Mouse (Mus musculus): ENCODE data around the gene Wrnip1.

Gene Wrnip1

DNA sequence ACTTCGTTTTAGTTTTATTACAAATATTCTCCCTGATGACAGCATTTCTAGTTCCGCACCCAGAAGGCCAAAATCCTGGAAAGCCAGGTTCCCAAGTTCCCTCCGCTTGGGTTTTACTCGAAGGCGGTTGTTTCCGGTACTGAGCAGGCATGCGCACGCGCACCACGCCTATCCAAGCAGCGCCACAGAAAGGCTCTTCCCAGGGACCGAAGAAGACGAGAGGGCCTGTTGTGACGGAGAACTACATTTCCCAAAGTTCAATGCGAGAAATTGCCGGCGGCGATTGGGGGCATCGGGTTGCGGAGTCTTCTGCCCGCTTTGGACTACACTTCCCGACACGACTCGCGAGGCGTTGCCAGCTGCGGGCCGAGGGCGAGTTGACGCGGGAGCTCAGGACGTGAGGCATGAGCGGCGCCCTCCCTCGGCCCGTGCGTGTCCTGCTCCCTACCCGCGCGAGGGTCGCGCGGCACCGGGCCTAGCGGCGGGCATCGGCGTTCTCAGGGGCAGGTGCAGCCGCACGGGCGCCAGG is at the start of gene Wrnip1:
TSS of gene Wrnip1 (plus strand) at position 346 of the 529 bp plus-strand sequence.
- peak; percentile 98 for DNase-seq (ENCODE audit: low read depth, low spot score)

DNA sequence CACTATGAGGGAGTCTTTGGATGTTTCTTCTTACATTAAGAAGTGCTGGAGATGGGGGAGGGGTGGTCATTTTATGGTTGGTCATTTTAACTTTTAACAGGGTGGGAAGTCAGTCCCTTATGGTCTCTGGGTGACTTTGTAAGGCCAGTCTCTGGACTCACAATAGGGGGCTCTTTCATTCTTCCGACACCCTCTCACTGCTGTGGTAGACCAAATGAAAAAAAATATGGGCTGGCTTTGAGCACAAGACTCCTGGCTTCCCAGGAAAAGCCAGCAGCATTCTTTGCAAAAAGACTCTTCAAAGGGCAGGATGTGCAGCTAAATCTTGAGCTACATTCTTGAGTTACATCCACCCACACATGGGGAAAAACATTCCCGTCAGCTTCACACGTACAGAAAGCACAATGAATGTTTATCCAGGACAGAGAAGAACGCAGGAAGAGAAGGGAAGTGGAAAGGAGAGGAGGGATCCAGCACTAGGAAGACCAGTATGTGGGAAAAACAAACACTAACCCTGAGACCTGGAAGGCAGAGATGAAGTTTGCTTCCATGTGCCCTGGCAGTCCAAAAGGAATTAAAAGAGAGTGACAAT is 49.7 kb upstream of the Wrnip1 start:
- no peak for DNase-seq (ENCODE audit: low read depth, low spot score)

DNA sequence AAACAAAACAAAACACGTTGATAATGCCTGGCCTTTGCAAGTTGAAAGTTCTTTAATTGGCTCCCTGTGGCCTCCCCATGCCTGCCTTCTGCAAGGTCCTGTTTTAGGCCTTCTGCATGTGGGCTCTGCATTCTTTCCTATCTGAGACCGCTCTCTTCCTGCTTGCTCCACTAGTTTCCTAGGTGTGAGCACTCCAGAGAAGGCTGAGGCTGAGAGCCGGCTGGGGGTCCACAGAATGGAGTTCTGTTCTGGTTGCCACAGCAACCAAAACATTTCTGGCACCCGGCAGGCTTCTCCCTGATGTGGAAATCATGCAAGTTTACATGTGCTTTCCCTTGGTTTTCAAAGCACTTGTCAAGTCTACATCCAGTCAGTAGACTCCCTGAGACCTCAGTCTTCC is 42.8 kb upstream of the Wrnip1 start:
- DNase-seq (ENCODE audit: low read depth, low spot score) = no peak

DNA sequence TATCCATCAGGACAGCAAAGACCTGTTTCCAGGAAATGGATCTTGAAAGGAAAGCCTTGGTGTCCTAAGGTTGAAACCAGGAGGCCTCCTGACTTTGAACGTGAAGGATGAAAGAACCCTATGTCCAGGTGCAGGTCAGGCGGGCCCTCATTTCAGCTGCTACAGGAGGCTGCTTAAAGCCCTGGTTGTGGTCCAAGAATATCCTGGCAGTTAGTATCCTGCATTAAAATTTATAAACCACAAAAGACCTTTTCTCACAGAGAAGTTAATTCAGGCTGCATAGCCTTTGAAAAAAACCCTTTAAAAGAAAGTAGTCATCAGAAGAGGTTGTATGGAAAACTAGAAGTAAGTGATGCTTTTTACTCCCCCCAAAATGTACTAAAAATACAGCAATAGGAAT is 41.0 kb upstream of the Wrnip1 start:
- DNase-seq (ENCODE audit: low read depth, low spot score) = no peak

DNA sequence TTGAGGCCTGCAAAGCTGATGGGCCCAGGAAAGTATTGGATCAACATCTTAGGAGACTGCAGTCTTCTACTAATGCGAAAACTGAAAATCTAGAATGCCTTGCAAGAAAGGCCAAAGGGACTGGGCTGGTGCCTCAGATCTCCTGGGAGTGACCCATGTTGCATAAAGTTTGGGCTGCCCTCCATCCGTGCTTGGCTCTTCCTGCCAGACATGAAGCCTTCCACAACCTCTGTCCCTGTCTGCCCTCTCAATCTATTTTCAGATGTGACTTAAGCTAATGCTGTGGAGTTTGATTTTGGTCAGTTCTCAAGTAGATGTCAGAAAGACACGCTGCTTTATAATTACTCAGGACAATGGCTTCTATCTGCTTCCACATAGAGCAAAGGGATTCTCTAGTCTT is 38.7 kb upstream of the Wrnip1 start:
- DNase-seq (ENCODE audit: low read depth, low spot score) = no peak

DNA sequence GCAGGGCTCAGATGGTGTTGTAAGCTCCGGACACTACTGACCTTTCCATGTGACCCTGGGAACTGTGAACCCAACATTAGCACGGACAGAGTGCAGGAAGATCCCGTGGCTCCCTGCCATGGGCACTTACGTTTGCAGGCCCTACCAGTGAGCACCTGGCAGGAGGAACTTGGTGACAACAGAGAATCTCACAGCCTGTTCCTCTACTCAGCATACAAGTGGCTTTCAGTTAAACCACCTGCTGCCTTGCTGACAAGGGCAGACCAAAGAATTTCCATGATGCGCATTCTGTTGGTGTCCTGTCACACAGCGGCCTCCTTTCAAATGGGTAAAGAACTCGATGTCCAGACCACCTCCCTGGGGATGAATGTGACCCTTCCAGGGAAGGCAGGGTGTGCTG is 37.4 kb upstream of the Wrnip1 start:
- DNase-seq (ENCODE audit: low read depth, low spot score) = no peak

DNA sequence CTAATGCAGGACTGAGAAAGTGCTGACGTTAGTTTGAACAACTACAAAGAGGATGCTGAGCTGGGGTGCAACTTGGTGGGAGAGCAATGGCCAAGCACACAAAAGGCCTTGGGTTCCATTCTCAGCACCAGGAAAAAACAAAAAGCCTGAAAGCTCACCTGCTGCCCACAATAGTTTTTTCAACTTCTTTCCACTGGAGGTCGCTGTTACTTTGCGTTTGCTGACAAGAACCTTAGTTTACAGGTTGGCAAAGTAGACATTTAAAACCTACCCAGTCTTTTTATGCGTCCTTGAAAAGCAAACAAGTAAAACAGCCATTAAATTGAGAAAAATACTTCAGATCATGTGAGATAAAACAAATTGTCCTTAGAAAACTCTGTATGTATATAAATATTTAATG is 33.7 kb upstream of the Wrnip1 start:
- no peak for DNase-seq (ENCODE audit: low read depth, low spot score)

DNA sequence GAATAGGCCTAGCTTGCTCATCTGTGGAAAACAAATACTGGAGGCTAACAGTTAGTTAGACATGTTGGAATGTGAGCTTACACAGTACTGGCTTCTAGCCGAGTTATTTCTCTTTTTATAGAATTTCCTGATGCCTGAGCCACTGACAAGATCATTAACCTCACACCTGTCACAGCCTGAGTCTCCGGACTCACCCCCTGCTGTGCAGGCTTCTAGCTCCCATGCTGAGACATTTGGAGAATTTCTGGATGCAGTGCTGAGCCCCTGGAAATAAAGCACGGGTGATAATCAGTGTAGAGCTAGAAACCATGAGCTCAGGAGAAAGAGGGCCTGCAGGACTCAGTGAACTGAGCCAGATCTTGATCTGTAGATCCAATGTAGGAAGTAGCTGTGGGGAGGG is 31.9 kb upstream of the Wrnip1 start:
- no peak for DNase-seq (ENCODE audit: low read depth, low spot score)

DNA sequence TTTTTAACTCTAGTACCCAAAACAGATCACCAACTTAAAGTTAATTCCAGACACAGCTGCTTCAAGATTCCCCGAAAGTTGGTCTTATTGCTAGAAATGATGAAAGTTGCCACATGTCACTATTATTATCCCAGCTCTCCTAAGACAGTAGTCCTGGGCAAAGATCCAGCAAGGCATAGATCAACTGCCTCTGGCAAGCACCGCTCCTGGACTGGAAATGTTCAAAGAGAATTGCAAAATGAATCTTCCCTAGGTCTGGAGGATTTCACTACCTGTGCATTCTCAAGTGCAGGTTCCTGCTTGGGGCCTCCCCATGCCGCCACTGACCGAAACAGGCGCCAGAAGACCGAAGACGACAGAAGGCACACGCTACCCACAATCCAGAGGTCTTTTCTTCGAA is 25.9 kb upstream of the Wrnip1 start:
- DNase-seq (ENCODE audit: low read depth, low spot score) = no peak

DNA sequence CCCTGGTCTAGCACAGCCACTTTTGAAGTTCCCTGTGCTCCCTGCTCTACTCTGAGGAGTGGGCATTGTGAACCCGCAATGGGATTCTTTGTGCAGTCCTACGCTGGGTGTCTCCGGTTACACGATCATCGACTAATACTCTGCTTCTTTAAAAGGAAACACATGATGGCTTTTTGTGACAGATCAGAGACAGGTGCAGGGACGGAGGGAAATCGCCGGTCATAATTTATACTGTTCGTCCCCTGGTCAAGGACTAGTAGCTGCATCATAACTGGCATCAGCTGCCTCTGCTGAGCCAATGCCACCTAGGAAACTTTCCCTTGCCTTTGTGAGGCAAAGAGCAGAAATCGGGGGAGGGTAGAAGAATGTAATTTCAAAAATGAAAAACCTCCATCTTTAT is 25.5 kb upstream of the Wrnip1 start:
- no peak for DNase-seq (ENCODE audit: low read depth, low spot score)

DNA sequence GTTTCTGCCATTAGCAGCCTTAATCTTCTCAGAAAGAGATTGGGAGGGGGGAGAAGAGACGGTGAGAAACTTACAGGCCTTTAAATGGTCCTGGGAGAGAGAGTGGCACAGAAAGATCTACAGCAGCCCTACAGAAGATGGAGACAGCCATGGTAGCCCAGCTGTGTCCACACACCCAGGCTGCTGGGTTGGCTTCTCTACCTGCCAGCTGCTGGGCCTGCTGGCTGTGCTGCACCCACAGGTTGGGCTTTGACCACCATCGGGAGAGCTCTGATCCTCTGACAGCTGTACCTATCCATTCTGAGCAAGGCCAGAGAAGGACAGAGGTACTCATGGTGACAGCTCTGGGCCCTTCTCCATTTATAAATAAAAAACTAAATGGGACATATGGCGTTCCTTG is 23.0 kb upstream of the Wrnip1 start:
- no peak for DNase-seq (ENCODE audit: low read depth, low spot score)

DNA sequence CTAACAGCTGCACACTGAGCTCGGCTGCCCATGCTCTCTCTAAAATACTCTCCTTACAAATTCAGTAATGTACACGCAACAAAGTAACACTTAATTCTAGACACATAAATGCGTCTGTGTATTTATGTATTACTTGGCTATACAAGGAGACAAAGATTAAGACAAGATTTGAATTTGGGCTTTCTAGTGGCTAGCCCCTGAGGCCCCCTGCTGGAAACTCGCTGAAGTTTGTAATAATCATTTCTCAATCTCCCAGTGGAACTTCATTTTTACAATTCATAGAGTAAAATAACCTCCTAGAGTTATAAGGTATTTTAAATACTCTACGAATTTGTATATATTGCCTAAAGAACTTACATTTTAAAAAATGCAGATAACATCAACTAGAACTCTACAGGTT is 18.8 kb upstream of the Wrnip1 start:
- no peak for DNase-seq (ENCODE audit: low read depth, low spot score)

DNA sequence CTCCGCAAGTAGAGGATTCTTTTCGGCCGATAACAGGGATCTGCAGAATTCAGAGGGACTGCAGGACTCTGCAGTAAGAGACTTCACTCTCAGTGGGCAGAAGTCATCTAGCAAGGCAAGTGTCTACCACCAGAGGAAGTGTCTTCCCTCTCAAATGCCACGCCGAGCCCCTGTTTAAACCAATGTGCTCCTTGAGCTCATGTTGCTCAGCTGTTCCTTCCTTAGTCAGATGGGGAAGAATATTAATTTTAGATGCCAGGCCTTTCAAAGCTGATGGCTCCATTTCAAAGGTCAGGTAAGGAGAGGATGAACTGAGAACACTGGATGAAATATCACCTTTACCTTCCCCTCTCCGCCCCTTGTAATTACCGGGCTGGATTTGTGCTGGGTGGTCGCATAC is 18.0 kb upstream of the Wrnip1 start, which contains the start of gene Mylk4:
TSS of gene Mylk4 (minus strand) at position 139 of the 400 bp plus-strand sequence.
- no peak for DNase-seq (ENCODE audit: low read depth, low spot score)

DNA sequence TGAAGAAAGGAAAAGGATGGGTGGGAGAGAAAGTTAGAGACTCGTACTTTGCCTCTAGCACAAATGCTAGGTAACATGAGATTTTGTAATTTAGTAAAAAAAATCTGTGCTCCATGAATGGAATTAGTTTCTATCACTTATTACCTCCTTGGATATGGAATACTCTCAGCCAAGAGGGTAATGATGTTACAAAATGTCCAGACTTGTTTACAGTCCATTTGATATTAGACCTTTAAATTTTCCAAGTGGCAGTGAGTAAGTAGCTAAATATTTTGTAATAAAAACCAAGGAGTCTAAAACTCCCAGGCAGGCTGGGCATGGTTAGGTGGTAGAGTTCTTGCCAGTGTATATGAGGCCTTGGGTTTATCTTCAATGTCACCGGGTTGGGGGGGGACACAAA is 14.3 kb upstream of the Wrnip1 start:
- no peak for DNase-seq (ENCODE audit: low read depth, low spot score)

DNA sequence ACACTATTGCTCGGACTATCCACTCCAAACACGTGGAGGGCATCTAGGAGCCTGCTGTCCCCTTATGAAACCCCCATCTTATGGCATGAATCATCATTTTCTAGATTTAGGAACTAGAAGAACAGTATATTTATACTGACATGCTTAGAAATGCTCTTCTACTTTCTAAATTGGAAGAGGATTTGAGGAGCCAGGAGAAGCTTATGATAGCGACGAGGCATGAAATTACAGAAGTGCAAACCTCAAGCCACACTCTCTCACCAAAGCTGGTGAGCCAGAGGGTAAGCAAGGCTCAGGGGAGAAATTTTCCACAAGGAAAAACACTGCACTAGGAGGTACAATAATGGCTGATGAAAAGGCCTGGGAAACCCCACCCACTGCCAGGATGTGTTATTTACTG is 12.1 kb upstream of the Wrnip1 start:
- no peak for DNase-seq (ENCODE audit: low read depth, low spot score)

DNA sequence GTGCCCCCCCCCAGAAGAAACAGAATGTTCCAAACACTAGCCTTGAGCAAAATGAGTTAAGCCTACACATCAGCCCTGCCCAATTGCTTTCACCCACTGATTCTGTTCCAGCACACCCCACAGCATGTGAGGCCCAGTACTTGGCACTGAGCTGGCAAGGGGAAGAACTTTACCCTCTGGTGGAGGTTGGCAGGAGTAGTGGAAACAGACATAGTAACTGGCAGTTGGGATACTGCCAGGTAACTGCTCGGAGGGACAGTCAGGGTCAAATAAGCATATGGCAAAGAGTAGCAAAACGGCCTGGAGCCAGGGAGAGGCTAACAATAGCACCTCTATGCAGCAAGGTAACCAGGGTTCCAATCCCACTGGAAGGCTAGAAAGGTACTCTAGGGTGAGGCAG is 7.2 kb upstream of the Wrnip1 start:
- DNase-seq (ENCODE audit: low read depth, low spot score) = no peak

DNA sequence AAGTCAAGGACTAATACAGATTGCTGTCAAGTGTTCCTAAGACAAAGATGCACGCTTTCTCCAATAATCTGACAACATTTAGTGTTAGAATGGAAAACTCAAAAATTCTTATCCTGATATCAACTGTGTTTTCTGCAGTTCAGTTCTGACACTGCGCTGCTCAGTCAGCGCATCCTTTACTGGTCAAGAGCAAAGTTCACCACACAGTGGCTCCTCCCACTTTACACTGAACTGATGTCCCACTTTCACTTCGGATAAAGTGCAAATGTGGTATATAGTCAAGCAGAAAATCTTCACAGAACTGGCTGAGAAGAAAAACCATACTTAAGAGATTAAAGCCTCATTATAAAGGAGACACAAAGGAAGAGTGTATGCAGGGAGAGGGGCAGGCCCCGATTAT is 6.7 kb upstream of the Wrnip1 start:
- DNase-seq (ENCODE audit: low read depth, low spot score) = no peak

DNA sequence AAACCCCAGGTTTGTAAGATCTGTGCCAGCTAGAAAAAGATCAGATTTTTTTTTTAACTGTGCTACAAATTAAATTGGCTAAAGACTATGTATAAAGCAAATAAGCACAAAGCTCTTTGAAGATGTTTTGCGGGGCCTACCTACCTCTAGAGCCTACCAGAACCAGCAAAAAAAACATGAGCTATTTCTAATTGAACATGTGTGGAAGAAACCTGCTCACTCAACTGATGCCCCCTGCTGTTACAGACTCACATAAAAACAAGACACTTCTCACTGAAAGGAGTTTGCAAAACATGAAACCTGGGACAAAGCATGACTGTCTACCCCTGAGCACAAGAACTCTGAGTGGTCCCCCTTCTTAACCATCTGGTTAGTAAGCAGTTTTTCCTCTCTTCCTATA is 4.8 kb upstream of the Wrnip1 start:
- DNase-seq (ENCODE audit: low read depth, low spot score) = no peak

DNA sequence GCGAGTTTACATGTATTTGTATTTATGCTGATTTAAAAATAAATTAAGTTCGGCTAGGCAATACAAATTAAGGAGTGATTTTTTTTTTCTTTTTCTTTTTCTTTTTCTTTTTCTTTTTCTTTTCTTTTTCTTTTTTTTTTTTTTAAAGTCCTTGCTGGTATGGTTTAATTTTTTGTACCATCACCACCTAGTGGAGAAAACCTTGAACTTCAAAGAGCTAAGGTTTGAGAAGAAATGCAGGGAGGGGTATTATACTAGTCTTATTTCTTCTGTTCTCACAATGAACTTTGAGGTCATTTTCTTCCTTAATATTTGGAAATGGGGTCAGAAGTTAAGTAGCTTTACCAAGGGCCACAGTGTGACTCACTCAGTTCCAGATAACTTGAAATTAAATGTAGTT is 2.7 kb upstream of the Wrnip1 start:
- DNase-seq (ENCODE audit: low read depth, low spot score) = no peak

DNA sequence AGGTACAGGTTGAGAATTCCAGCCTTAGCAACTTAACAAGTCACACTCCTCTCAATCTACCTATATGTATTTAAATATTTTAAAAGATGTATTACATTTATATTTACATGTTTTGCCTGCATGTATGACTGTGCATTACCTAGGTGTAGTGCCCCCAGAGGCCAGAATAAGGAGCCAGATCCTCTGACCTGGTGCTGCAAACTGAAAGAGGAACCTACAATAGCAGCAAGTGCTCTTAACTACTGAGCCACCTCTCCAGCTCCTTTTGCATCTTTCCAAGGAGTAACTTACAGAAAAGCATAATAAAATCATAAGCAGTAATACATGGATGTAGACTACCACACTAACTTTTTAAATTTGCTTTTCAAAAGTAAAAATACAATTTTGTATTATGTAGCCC is 979 bp upstream of the Wrnip1 start:
- DNase-seq (ENCODE audit: low read depth, low spot score) = no peak

DNA sequence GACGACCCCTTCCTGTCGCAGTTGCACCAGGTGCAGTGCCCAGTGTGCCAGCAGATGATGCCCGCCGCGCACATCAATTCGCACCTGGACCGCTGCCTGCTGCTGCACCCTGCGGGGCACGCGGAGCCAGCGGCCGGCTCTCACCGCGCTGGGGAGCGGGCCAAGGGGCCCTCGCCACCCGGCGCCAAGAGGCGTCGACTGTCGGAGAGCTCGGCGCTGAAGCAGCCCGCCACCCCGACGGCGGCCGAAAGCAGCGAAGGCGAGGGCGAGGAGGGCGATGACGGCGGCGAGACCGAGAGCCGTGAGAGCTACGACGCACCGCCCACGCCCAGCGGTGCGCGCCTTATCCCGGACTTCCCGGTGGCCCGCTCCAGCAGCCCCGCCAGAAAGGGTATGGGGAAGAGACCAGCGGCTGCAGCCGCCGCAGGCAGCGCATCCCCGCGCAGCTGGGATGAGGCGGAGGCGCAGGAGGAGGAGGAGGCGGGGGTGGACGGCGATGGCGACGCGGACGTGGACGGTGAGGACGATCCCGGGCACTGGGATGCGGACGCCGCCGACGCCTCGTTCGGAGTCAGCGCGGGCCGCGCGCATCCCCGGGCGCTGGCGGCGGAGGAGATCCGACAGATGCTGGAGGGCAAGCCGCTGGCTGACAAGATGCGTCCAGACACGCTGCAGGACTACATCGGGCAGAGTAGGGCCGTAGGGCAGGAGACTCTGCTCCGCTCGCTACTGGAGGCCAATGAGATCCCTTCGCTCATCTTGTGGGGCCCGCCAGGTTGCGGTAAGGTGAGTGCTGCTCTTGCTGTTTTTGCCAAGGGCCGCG is 632 bp downstream of the Wrnip1 start, which contains the start of gene D930007J09Rik:
TSS of gene D930007J09Rik (minus strand) at position 591 of the 823 bp plus-strand sequence.
- peak; percentile 26 for DNase-seq (ENCODE audit: low read depth, low spot score)

DNA sequence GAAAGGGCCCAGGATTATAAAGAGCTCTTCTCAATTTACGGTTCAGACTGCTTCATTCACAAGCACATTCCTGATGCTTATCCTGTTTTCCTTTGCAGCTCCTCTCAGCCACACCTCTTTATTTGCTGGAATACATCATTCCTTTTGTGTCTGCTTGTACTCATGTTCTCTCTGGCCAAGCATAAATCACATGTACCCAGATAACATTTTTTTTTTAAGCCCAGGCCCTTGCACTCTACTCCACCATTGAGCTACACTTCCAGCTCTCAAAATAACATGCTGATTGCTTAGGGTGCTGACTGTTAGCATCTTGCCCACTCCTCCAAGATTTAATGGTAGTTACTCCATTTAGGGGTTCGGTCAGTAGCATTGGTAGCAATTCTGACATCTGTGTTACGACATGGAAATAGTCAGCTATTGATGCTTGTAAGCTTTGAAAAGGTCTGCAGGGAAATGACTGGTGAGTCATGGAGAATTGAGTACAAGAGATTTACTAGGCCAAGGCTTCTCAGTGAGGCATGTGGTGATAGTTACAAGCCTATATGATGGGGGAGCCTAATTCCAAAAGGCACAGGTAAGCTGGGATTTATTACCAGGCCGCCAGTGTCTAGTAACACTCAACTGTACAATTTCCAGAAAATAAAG is 2.0 kb downstream of the Wrnip1 start:
- DNase-seq (ENCODE audit: low read depth, low spot score) = no peak

DNA sequence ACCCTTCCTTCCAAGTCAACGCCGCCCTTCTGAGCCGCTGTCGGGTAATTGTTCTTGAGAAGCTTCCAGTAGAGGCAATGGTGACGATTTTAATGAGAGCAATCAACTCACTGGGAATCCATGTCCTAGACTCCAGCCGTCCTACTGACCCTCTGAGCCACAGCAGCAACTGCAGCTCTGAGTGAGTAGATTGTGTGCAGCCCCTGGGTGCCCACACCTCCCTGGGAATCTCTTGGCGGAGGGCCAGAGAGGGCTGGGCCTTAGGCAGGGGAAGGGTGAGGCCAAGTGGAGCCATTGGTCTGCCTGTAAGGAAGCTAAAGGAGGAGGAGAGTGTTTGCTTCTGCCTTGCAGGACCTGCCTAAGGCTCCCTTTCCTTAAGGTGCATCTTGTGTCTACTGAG is 5.0 kb downstream of the Wrnip1 start:
- no peak for DNase-seq (ENCODE audit: low read depth, low spot score)
